Mouse (Mus musculus) ovary, adult 18-20 months (tissue): ENCODE results near the gene H2-DMa.
"Not testable (repeated sequence)": the region's sequence is repeated elsewhere in the genome, so short reads cannot be mapped to it uniquely, and the experiment has no call there.

Source experiments
- DNase-seq: peaks from one replicate; pipeline ENCODE4 v3.0.0; 2022; ENCODE audit warnings: low spot score, mixed read lengths

H2-DMa gene

GRCm38 (mm10) chr17:34126826-34127420, 7.6 kb downstream of the H2-DMa start:
- DNase-seq: no peak

GRCm38 (mm10) chr17:34127475-34127874, 8.1 kb downstream of the H2-DMa start:
- DNase-seq: peak; percentile 32

GRCm38 (mm10) chr17:34128264-34128937, 9.1 kb downstream of the H2-DMa start:
- DNase-seq: no peak

GRCm38 (mm10) chr17:34128944-34129791, 9.8 kb downstream of the H2-DMa start:
- no peak for DNase-seq

- no peak for DNase-seq
These were observed 11.0 kb downstream of the H2-DMa start for GRCm38 (mm10) chr17:34130073-34130947.

- no peak for DNase-seq
These were observed 12.6 kb downstream of the H2-DMa start for GRCm38 (mm10) chr17:34131911-34132310.

GRCm38 (mm10) chr17:34133289-34133688, 13.9 kb downstream of the H2-DMa start:
- no peak for DNase-seq

GRCm38 (mm10) chr17:34134451-34134850, 15.1 kb downstream of the H2-DMa start:
- DNase-seq: no peak

GRCm38 (mm10) chr17:34135297-34136224, 16.2 kb downstream of the H2-DMa start:
- DNase-seq: peak; percentile 94

GRCm38 (mm10) chr17:34137601-34138000, 18.3 kb downstream of the H2-DMa start:
- no peak for DNase-seq

GRCm38 (mm10) chr17:34138655-34139054, 19.3 kb downstream of the H2-DMa start:
- DNase-seq: no peak

GRCm38 (mm10) chr17:34139416-34139815, 20.1 kb downstream of the H2-DMa start:
- DNase-seq: peak; percentile 47

- DNase-seq: no peak
These were observed 20.9 kb downstream of the H2-DMa start for GRCm38 (mm10) chr17:34140240-34140639.

- no peak for DNase-seq
These were observed 22.1 kb downstream of the H2-DMa start for GRCm38 (mm10) chr17:34141448-34141847.

- no peak for DNase-seq
These were observed 23.2 kb downstream of the H2-DMa start for GRCm38 (mm10) chr17:34142456-34143010.

- no peak for DNase-seq
These were observed 23.7 kb downstream of the H2-DMa start, which contains the start of gene H2-DMb2 for GRCm38 (mm10) chr17:34143033-34143432. Gene H2-DMb2, plus strand, starts transcription at chr17:34143307.

- no peak for DNase-seq
These were observed 24.1 kb downstream of the H2-DMa start for GRCm38 (mm10) chr17:34143461-34143860.

- DNase-seq: not testable (repeated sequence)
These were observed 24.9 kb downstream of the H2-DMa start for GRCm38 (mm10) chr17:34144221-34144620.

- no peak for DNase-seq
These were observed 25.6 kb downstream of the H2-DMa start for GRCm38 (mm10) chr17:34144960-34145371.

- no peak for DNase-seq
These were observed 33.6 kb downstream of the H2-DMa start, which contains the start of gene H2-DMb1 for GRCm38 (mm10) chr17:34152923-34153322. Gene H2-DMb1, plus strand, starts transcription at chr17:34153072.
